Mouse (Mus musculus): ENCODE results near the gene Fn3krp. TPM values are rescaled to one million over a fixed set of nuclear protein-coding genes. Genes with fewer than 3 reads are reported as not detected.

Fn3krp gene
- polyA plus RNA-seq, 1 experiment from 2014 or later, result 8.3 TPM

- Histone ChIP-seq H3K4me2 (ENCODE audit: low read length) (no peak overlapping the region), H3K4me3 (ENCODE audit: low read length) (no peak overlapping the region), H3K36me3 (ENCODE audit: control insufficient read depth, insufficient read depth, low read length) (peaks cover 21% of the 10 kb centered on the region), H3K27ac (ENCODE audit: low read depth, low read length) (no peak overlapping the region), H3K4me1 (ENCODE audit: control insufficient read depth, insufficient read depth, low read depth, low read length) (no peaks in the 10 kb centered on the region), H3K9me3 (ENCODE audit: control insufficient read depth, low read length) (no peaks in the 10 kb centered on the region), H3K9ac (ENCODE audit: low read depth, low read length) (no peak overlapping the region), H3K27me3 (replicated peaks; ENCODE audit: control insufficient read depth, insufficient read depth, low read length) (no peaks in the 10 kb centered on the region)
- 95% methylated on average over 6 of the region's 6 CpGs for WGBS
- ATAC-seq, result no peak
Observed at GRCm38 (mm10) chr11:121467408-121467807, 46.2 kb downstream of the Fn3krp start.

GRCm38 (mm10) chr11:121474831-121475230 is 53.6 kb downstream of the Fn3krp start:
- ATAC-seq, result no peak
- peaks cover 9% of the 10 kb centered on the region for H3K36me3 ChIP-seq (ENCODE audit: control insufficient read depth, insufficient read depth, low read length)
- H3K4me2 ChIP-seq (ENCODE audit: low read length), result no peak overlapping the region
- no peaks in the 10 kb centered on the region for H3K4me1 ChIP-seq (ENCODE audit: control insufficient read depth, insufficient read depth, low read depth, low read length)
- no peaks in the 10 kb centered on the region for H3K27me3 ChIP-seq (replicated peaks; ENCODE audit: control insufficient read depth, insufficient read depth, low read length)
- no peak overlapping the region for H3K27ac ChIP-seq (ENCODE audit: low read depth, low read length)
- 90% methylated on average over 3 of the region's 3 CpGs for WGBS
- no peaks in the 10 kb centered on the region for H3K9me3 ChIP-seq (ENCODE audit: control insufficient read depth, low read length)
- H3K4me3 ChIP-seq (ENCODE audit: low read length), result no peak overlapping the region
- H3K9ac ChIP-seq (ENCODE audit: low read depth, low read length), result no peak overlapping the region

- peaks cover 9% of the 10 kb centered on the region for H3K36me3 ChIP-seq (ENCODE audit: control insufficient read depth, insufficient read depth, low read length)
- H3K4me3 ChIP-seq (ENCODE audit: low read length), result no peak overlapping the region
- H3K27ac ChIP-seq (ENCODE audit: low read depth, low read length), result no peak overlapping the region
- no peak overlapping the region for H3K9ac ChIP-seq (ENCODE audit: low read depth, low read length)
- no peak overlapping the region for H3K4me2 ChIP-seq (ENCODE audit: low read length)
- no peaks in the 10 kb centered on the region for H3K27me3 ChIP-seq (replicated peaks; ENCODE audit: control insufficient read depth, insufficient read depth, low read length)
- H3K4me1 ChIP-seq (ENCODE audit: control insufficient read depth, insufficient read depth, low read depth, low read length), result no peaks in the 10 kb centered on the region
- 38% methylated on average over 9 of the region's 9 CpGs for WGBS
- peak; percentile 67 for ATAC-seq
- H3K9me3 ChIP-seq (ENCODE audit: control insufficient read depth, low read length), result no peaks in the 10 kb centered on the region
Observed at GRCm38 (mm10) chr11:121475699-121476415, 54.7 kb downstream of the Fn3krp start.

DNA sequence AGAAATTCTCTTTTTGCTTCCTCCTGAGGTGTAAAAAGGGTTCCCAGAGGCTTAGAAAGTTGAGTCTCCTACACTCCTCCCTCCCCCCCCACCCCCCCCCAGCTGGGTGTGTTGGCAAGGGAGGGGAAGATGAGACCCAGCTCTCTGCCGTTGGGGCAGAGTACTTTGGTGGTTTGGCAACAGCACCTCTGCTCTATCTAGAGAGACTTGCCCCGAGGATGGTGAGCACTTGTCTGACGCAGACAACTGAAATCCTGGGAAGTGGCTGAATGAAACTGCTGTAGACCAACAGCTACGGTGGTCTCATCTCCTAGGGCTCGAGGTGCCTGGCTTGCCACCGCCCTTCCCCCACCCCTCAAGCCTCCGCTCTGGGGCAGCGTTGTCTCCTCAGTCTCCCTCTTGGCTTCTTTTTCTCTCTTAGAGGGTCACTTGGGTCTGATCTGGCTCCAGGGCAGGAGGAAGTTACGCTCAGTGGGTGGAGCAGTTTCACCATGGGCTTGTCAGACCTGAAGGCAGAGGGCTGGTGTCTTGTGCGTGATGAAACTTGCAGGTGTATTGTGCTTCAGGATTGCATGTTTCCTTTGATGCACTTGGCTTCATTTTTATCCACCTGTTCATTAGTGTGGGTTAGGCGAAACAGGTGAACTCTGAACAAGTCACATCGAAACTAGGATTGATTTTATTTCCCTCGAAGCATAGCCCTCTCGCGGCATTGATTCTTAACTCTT is 58.4 kb downstream of the Fn3krp start:
- 94% methylated on average over 15 of the region's 15 CpGs for WGBS
- no peak overlapping the region for H3K9ac ChIP-seq (ENCODE audit: low read depth, low read length)
- H3K9me3 ChIP-seq (ENCODE audit: control insufficient read depth, low read length), result no peaks in the 10 kb centered on the region
- H3K4me2 ChIP-seq (ENCODE audit: low read length), result no peak overlapping the region
- H3K4me3 ChIP-seq (ENCODE audit: low read length), result no peak overlapping the region
- ATAC-seq, result no peak
- peaks cover 11% of the 10 kb centered on the region for H3K36me3 ChIP-seq (ENCODE audit: control insufficient read depth, insufficient read depth, low read length)
- no peak overlapping the region for H3K27ac ChIP-seq (ENCODE audit: low read depth, low read length)
- H3K4me1 ChIP-seq (ENCODE audit: control insufficient read depth, insufficient read depth, low read depth, low read length), result no peaks in the 10 kb centered on the region
- no peaks in the 10 kb centered on the region for H3K27me3 ChIP-seq (replicated peaks; ENCODE audit: control insufficient read depth, insufficient read depth, low read length)

Small RNA genes lying within 50 kb of the gene (microRNA-seq; reads per million reads assigned to microRNA genes)
- gene Mir7236, result not detected

Other genes with a start within 250 kb of the Fn3krp start
- gene Hexdc, start 217.0 kb upstream of the Fn3krp start, polyA plus RNA-seq (2015; fragmentation: Nextera tagmentation; extraction: Ambion mirVana), result 31.4 and 37.9 TPM in 2 replicates
- gene Ogfod3, start 216.7 kb upstream of the Fn3krp start, polyA plus RNA-seq (2015; fragmentation: Nextera tagmentation; extraction: Ambion mirVana), result 32.7 and 33.3 TPM in 2 replicates
- gene Cybc1, start 192.1 kb upstream of the Fn3krp start, polyA plus RNA-seq (2015; fragmentation: Nextera tagmentation; extraction: Ambion mirVana), result 36.8 and 41.0 TPM in 2 replicates
- 85.9 and 89.8 TPM in 2 replicates for gene Narf, start 184.1 kb upstream of the Fn3krp start, polyA plus RNA-seq (2015; fragmentation: Nextera tagmentation; extraction: Ambion mirVana)
- gene Foxk2, start 161.4 kb upstream of the Fn3krp start, polyA plus RNA-seq (2015; fragmentation: Nextera tagmentation; extraction: Ambion mirVana), result 11.6 and 12.5 TPM in 2 replicates
- gene Wdr45b, start 67.0 kb upstream of the Fn3krp start, polyA plus RNA-seq (2015; fragmentation: Nextera tagmentation; extraction: Ambion mirVana), result 87.3 and 90.0 TPM in 2 replicates
- gene Rab40b, start 33.1 kb upstream of the Fn3krp start, polyA plus RNA-seq (2015; fragmentation: Nextera tagmentation; extraction: Ambion mirVana), result 13.6 and 14.1 TPM in 2 replicates
- 7.7 and 7.8 TPM in 2 replicates for gene Fn3k, start 13.5 kb downstream of the Fn3krp start, polyA plus RNA-seq (2015; fragmentation: Nextera tagmentation; extraction: Ambion mirVana)
- 60.8 and 64.2 TPM in 2 replicates for gene Tbcd, start 30.5 kb downstream of the Fn3krp start, polyA plus RNA-seq (2015; fragmentation: Nextera tagmentation; extraction: Ambion mirVana)
- 0.38 and 0.54 TPM in 2 replicates for gene Zfp750, start 97.9 kb downstream of the Fn3krp start, polyA plus RNA-seq (2015; fragmentation: Nextera tagmentation; extraction: Ambion mirVana)

All from hindbrain, embryonic 16.5 days (tissue).